Mouse (Mus musculus) frontal cortex, adult 2 months (tissue): ENCODE measurements around the gene Eif2s3x. TPM values are rescaled to one million over a fixed set of nuclear protein-coding genes. Genes with fewer than 3 reads are reported as not detected.

Experiments
- DNase-seq, 2 experiments: peaks; one replicate each; pipeline ENCODE4 v3.0.0; 2022; ENCODE audit warnings: low spot score in 1 of 2; ENCODE audit errors: extremely low spot score in 1 of 2
- polyA plus RNA-seq: library from polyadenylated mRNA; depleted of rRNA; stranded (reverse); fragments of >200 nt; gene quantifications from 2 replicates; pipeline ENCODE4 v1.2.3, GENCODE M21; 2012; rRNA removed

Eif2s3x gene
- polyA plus RNA-seq, result 66.3 and 98.9 TPM in 2 replicates

GRCm38 (mm10) chrX:94212597-94213321 is at the start of gene Eif2s3x:
Gene Eif2s3x, minus strand, starts transcription at chrX:94212862.
- peak; percentile 41 to 95 for DNase-seq

GRCm38 (mm10) chrX:94235601-94236000 is 22.9 kb upstream of the Eif2s3x start:
- no peak for DNase-seq

- DNase-seq, result peak in 1 of 2 experiments; percentile 6
Measured at GRCm38 (mm10) chrX:94235190-94235555, 22.5 kb upstream of the Eif2s3x start.

- DNase-seq, result peak; percentile 24 to 82
Measured at GRCm38 (mm10) chrX:94234532-94235189, 22.0 kb upstream of the Eif2s3x start, which contains the start of gene Klhl15. Gene Klhl15, plus strand, starts transcription at chrX:94234599.

- DNase-seq, result no peak
Measured at GRCm38 (mm10) chrX:94233936-94234531, 21.4 kb upstream of the Eif2s3x start.

GRCm38 (mm10) chrX:94233432-94233831 is 20.8 kb upstream of the Eif2s3x start:
- no peak for DNase-seq

GRCm38 (mm10) chrX:94213384-94213783 is 722 bp upstream of the Eif2s3x start:
- no peak for DNase-seq

GRCm38 (mm10) chrX:94212264-94212596 is 432 bp downstream of the Eif2s3x start:
- no peak for DNase-seq

GRCm38 (mm10) chrX:94197789-94198188 is 14.9 kb downstream of the Eif2s3x start:
- peak in 1 of 2 experiments; percentile 62 for DNase-seq

GRCm38 (mm10) chrX:94193901-94194300 is 18.8 kb downstream of the Eif2s3x start:
- DNase-seq, result peak in 1 of 2 experiments; percentile 42

GRCm38 (mm10) chrX:94185156-94185555 is 27.5 kb downstream of the Eif2s3x start:
- DNase-seq, result peak in 1 of 2 experiments; percentile 16

- DNase-seq, result no peak
Measured at GRCm38 (mm10) chrX:94183814-94184213, 28.8 kb downstream of the Eif2s3x start.

- DNase-seq, result peak; percentile 89 to 96
Measured at GRCm38 (mm10) chrX:94177715-94178340, 34.8 kb downstream of the Eif2s3x start.

GRCm38 (mm10) chrX:94169348-94169747 is 43.3 kb downstream of the Eif2s3x start:
- no peak for DNase-seq

GRCm38 (mm10) chrX:94152251-94152830 is 60.3 kb downstream of the Eif2s3x start:
- DNase-seq, result no peak

- no peak for DNase-seq
Measured at GRCm38 (mm10) chrX:94150471-94150870, 62.2 kb downstream of the Eif2s3x start.

GRCm38 (mm10) chrX:94142004-94142771 is 70.5 kb downstream of the Eif2s3x start:
- DNase-seq, result no peak

GRCm38 (mm10) chrX:94140080-94140479 is 72.6 kb downstream of the Eif2s3x start:
- no peak for DNase-seq
